Mouse (Mus musculus): ENCODE data around the gene P2ry2.

The P2ry2 gene

DNA sequence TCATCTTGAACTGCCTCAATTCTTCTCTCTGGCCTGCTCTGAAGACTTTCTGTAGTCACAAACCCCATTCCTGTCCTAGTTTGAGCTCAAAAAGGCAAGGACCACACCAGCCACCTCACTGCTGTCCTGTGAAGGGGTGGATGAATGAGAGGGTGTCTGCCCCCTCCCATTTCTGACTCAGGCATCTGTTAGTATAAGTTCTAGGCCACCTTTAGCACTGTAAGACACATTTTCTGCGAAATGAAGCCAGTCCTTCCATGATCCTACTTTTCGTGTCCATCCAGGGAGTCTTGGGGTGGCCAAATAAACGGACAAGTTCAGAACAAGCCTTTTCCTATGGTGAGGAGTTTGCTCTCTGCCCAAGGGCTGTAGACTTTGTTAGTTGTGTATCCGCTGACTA, at the start of gene P2ry2:
Gene P2ry2 (minus strand): TSS at position 326 of the 400 bp plus-strand sequence.
- no peak for DNase-seq (ENCODE audit: low spot score in 2 of 2)

GRCm38 (mm10) chr7:101062246-101062645, 49.6 kb upstream of the P2ry2 start:
- no peak for DNase-seq (ENCODE audit: low spot score in 2 of 2)

DNA sequence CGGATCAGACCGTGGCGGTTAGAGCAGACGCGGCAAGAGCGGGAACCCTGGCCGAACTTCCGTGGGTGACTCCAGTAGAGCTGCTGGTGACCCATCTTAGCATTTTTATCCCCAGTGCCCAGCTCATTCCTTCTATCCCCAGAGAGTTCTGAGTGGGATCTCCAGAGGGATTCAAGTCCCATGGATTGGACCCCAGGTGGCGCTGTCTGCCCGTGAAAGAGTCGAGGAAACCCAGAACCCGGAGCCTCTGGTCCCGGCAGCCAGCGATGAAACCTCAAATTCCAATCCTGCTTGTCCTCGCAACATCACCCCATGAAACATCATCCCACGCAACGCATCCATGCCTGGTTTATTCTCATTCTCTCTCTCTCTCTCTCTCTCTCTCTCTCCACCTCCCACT, 48.7 kb upstream of the P2ry2 start:
- DNase-seq (ENCODE audit: low spot score in 2 of 2), result peak; percentile 52 to 65

DNA sequence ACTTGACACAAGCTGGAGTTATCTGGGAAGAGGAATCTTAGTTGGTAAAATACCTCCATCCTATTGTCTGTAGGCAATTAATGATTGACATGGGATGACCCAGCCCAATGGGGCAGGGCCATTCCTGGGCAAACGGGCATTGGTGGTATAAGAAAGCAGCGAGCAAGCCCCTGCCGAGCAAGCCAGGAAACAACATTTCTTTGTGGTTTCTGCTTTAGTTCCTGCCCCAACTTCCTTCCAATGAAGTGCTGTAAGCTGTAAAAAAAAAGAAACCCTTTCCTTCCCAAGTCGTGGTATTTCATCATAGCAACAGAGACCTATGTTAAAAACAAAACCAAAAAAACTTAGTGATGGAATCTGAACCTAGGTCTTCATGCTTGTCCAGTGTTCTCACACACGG, 47.8 kb upstream of the P2ry2 start:
- peak; percentile 30 to 53 for DNase-seq (ENCODE audit: low spot score in 2 of 2)

DNA sequence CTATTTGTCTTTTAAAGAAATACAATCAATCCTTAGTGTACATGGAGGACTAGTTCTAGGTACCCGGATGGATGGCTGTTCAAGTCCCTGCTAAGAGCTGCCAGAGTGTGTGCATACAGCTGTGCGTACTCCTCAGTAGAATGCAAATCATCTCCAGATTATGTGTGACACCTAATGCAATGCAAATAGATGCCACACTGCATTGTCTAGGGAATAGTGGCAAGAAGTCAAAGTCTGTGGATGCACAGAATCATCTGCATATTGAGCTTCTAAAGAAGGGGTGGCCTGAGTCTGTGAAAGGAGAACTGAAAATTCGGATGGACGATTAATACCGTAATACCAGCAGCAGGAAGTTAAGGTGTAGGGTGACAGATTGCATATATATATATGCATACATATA, 46.5 kb upstream of the P2ry2 start:
- DNase-seq (ENCODE audit: low spot score in 2 of 2), result peak in 1 of 2 experiments; percentile 39

GRCm38 (mm10) chr7:101057309-101057708, 44.6 kb upstream of the P2ry2 start:
- no peak for DNase-seq (ENCODE audit: low spot score in 2 of 2)

GRCm38 (mm10) chr7:101053136-101053535, 40.5 kb upstream of the P2ry2 start:
- DNase-seq (ENCODE audit: low spot score in 2 of 2), result no peak

DNA sequence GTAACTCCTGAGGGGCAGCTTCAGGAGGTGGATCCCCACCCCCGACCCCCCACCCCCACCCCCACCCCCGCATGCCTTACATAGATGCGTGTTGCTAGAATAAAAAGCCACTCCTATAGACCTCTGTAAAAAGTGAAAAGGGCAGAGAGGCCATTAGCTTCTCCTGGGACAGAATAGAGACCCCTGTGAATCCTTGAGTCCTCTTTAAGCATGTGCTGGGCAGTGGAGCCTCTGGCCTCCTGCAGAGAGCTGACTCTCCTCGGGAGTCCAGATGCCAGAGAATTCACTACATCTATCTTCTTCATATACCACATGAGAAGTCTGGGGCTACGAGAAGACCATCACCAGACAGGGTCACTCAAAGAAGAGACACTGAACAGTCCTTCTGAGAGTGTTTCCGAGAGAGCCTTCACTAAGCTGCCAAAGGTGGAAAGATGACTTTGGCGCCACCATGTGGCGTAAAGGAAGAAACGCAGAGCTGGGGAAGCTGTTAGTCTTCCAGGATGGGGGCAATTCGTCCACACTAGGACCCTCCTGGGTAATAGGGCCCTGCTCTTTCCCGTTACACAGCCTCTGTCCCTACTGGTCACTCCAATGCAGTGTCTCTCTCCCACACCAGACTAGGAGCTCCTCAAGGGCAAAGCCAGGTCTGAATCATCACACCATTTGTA, 39.0 kb upstream of the P2ry2 start:
- DNase-seq (ENCODE audit: low spot score in 2 of 2), result peak; percentile 50 to 57

- no peak for DNase-seq (ENCODE audit: low spot score in 2 of 2)
Measured at GRCm38 (mm10) chr7:101050724-101051550, 38.3 kb upstream of the P2ry2 start.

DNA sequence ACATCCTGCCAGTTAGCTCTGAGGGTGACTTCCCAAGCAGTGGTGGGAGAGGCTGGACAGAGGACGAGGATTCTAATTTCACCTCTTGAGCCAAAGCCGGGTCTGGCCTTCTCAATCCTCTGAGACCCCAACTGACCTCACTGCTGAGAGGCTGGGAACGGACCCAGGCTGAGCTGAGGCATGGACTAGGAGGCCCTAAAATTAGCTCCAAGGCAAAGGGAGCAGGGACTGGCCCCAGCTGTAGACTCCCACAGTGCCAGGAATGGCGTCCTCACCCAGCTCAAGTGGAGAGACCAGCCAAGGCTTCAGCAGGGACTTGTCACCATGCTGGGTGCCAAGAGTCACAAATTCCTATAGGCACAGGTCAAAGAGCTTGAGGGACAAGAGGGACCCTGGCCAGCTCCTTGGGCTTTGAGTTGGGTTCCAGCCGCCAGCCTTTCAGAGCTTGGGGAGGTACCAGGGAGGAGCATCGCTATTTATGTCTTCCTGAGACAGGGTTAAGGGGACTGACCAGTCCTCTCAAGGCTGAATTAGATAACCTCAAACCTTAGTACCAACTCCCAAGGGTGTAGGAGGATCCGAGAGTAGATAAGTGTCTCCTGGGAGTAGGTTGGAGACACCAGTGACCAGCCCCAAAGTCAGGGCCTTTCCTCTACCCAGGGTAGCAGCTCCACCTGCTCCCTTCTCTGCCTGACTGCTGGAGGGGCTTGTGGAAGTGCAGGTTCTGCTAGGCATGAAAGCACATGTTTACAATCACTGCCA, 36.8 kb upstream of the P2ry2 start:
- no peak for DNase-seq (ENCODE audit: low spot score in 2 of 2)

DNA sequence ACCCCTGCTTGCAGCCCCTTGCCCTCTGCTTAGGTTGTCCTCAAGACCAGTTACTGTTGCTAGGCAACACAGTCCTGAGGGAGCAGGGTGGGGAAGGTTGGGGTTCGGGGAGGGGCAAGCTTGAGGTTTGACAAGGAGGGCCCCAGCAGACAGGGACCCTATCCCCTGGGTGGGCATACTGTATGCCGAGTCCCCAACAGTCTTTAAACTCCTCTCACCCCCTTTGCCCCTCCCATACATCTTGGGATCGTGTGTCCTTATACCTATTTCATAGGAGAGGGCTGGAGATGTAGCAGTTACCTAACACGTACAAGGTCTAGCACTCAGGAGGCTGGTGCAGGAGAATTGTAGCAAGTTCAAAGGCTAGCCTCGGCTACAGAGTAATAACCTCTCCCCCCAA, 35.6 kb upstream of the P2ry2 start:
- no peak for DNase-seq (ENCODE audit: low spot score in 2 of 2)

GRCm38 (mm10) chr7:101043846-101044541, 31.3 kb upstream of the P2ry2 start:
- DNase-seq (ENCODE audit: low spot score in 2 of 2), result no peak

DNA sequence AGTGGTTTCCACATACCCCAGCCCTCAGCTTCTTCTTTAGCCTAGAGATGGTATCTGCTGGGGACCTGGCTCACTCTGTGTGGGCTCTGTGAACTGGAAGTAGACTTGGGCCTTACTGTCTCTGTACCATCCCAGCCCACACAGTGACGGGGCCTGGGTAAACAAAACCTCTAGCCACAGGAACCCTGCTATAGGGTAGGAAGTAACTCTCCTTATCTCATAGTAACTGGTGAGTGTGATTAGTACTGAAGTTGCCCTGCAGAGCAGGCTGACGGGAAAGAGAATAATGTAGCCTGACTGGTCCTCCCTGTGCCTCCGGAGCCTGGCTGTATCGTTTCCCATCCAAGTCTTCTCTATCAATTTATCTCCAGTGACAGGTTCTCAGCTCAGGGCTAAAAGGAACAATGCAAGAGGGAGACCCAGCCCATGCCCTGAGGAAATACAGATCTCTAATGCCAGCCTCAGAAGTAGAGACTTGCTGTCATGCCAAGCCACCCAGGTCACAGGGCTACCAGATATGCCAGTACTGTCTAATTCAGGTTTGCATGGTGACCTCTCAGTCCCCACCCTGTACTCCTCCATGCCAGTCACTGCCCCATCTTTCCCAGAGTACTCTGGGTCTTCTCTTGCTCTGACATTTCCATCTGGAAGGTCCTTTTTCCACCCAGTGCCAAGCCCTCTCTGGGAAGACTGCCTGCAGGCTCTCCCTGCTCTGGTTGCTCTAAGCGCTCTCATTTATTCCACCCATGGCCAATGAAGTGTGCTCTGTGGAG, 29.5 kb upstream of the P2ry2 start:
- DNase-seq (ENCODE audit: low spot score in 2 of 2), result no peak

DNA sequence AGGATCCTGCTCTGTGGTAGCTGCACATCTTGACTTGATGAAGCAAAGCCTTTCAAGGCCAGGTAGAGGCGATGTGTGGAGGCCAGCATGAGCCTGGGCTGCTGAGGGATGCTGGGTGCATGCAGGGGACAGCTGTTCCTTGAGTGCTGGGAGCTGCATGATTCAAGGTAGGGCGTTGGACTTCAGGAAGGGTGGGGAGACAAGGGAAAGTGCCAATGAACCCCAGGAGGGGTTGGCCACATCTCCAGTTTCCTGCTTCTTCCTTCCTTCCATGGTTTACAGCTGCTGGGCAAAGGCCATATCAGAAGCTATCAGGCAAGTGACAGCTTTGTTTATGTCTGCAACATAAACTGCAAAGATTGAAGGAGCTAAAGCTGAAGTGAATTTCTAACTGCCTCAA, 28.9 kb upstream of the P2ry2 start:
- no peak for DNase-seq (ENCODE audit: low spot score in 2 of 2)

DNA sequence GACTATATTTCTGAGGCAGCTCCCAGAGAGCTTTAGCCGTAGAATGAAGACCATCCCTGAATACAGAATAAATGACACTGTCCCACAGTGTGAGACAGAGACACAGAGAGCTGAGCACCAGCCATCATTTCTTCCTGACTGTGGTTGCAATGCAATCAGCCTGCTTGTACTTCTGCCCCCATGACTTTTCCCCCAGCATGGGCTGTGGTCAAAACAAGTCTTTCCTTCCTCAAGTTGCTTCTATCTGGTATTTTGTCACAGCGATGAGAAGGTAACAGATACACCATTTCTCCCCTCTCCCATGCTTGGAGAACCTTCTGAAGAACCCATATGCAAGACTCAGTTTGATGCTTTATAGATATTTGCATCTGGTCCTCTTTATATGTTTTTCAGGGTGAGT, 20.7 kb upstream of the P2ry2 start:
- no peak for DNase-seq (ENCODE audit: low spot score in 2 of 2)

GRCm38 (mm10) chr7:101031234-101031633, 18.6 kb upstream of the P2ry2 start:
- DNase-seq (ENCODE audit: low spot score in 2 of 2), result no peak

DNA sequence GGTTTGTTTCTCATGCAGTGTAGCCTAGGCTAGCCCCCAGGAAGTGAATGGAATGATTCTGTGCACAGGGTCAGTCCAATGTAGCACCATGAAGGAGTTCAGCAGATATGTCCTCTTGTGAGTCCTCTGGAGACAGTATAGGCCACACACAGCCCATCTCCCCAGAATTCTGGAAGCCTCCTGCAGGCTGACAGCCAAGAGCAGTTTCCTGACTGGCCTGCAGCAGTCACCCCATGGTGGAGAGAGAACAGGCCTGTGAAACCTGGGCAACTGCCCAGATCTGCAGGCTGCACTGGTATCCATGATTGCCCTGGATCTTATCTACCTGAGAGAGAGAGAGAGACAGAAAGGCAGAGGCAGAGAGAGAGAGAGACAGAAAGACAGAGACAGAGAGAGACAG, 18.1 kb upstream of the P2ry2 start:
- DNase-seq (ENCODE audit: low spot score in 2 of 2), result no peak

- DNase-seq (ENCODE audit: low spot score in 2 of 2), result no peak
Measured at GRCm38 (mm10) chr7:101029446-101029845, 16.8 kb upstream of the P2ry2 start.

- DNase-seq (ENCODE audit: low spot score in 2 of 2), result no peak
Measured at GRCm38 (mm10) chr7:101028991-101029390, 16.3 kb upstream of the P2ry2 start.

GRCm38 (mm10) chr7:101028444-101028757, 15.7 kb upstream of the P2ry2 start:
- no peak for DNase-seq (ENCODE audit: low spot score in 2 of 2)

Data from natural killer cell, adult 2 months (primary cell).